Mouse (Mus musculus) intestine, embryonic 16.5 days (tissue): ENCODE measurements around the gene Cd300ld4. TPM values are rescaled to one million over a fixed set of nuclear protein-coding genes. Genes with fewer than 3 reads are reported as not detected.
"Not testable (repeated sequence)": the region's sequence is repeated elsewhere in the genome, so short reads cannot be mapped to it uniquely, and the experiment has no call there.

Source experiments
- ATAC-seq: fragments of 200-750 bp; cut with Nextera tagmentation; 2 replicates; pipeline ENCODE4 v1.8.0; 2017; ENCODE audit warnings: moderate TSS enrichment, moderate library complexity
- H3K27ac ChIP-seq: fragments of 300-500 bp; sonication (generic); 2 replicates; pipeline ENCODE4 v1.5.1; 2014; ENCODE audit warnings: mild to moderate bottlenecking, low read length
- H3K27me3 ChIP-seq: fragments of 300-500 bp; sonication (generic); replicated peaks from 2 replicates; pipeline ENCODE4 v1.6.1; 2014; ENCODE audit warnings: low read length, control low read depth, mixed read lengths; ENCODE audit not compliant: control insufficient read depth, insufficient read depth
- H3K36me3 ChIP-seq: fragments of 300-500 bp; sonication (generic); 2 replicates; pipeline ENCODE4 v1.6.1; 2014; ENCODE audit warnings: low read length, control low read depth; ENCODE audit not compliant: control insufficient read depth, insufficient read depth
- H3K4me1 ChIP-seq: fragments of 300-500 bp; sonication (generic); 2 replicates; pipeline ENCODE4 v1.6.1; 2014; ENCODE audit warnings: low read length, control low read depth, mixed read lengths; ENCODE audit not compliant: control insufficient read depth, insufficient read depth
- H3K4me2 ChIP-seq: fragments of 300-500 bp; sonication (generic); 2 replicates; pipeline ENCODE4 v1.6.1; 2014; ENCODE audit warnings: low read depth, low read length, control low read depth
- H3K4me3 ChIP-seq: fragments of 300-500 bp; sonication (generic); 2 replicates; pipeline ENCODE4 v1.5.1; 2014; ENCODE audit warnings: mild to moderate bottlenecking, low read length
- H3K9ac ChIP-seq: fragments of 300-500 bp; sonication (generic); 2 replicates; pipeline ENCODE4 v1.6.1; 2014; ENCODE audit warnings: low read depth, low read length
- H3K9me3 ChIP-seq: fragments of 300-500 bp; sonication (generic); 2 replicates; pipeline ENCODE4 v1.6.1; 2016; ENCODE audit warnings: low read length, control low read depth; ENCODE audit not compliant: control insufficient read depth
- WGBS: fragments of 180-500 bp; shearing (Covaris S2); extraction: QIAGEN DNeasy Blood & Tissue Kit; methylation state at CpG from one replicate; pipeline ENCODE4 v1.1.7; 2014; 5-methylcytosine and 5-hydroxymethylcytosine counted together
- polyA plus RNA-seq: library from polyadenylated mRNA; unstranded; fragments of >200 nt; fragmentation: Nextera tagmentation; extraction: Ambion mirVana; gene quantifications from 2 replicates; pipeline ENCODE4 v1.2.1, GENCODE M21; 2015

Gene Cd300ld4
- polyA plus RNA-seq, 1 experiment from 2014 or later = not detected

- no peaks in the 10 kb centered on the region for H3K9me3 ChIP-seq
- no peaks in the 10 kb centered on the region for H3K27me3 ChIP-seq
- H3K36me3 ChIP-seq = no peaks in the 10 kb centered on the region
- no peak overlapping the region for H3K9ac ChIP-seq
- no peak overlapping the region for H3K4me3 ChIP-seq
- H3K4me1 ChIP-seq = no peaks in the 10 kb centered on the region
- H3K4me2 ChIP-seq = no peak overlapping the region
- ATAC-seq = no peak
- H3K27ac ChIP-seq = no peak overlapping the region
- 80% methylated on average over 4 of the region's 4 CpGs for WGBS
Measured at GRCm38 (mm10) chr11:115058701-115059100, 31.9 kb upstream of the Cd300ld4 start.

- Histone ChIP-seq H3K4me1 (no peaks in the 10 kb centered on the region), H3K9me3 (no peaks in the 10 kb centered on the region), H3K4me2 (no peak overlapping the region), H3K4me3 (no peak overlapping the region), H3K9ac (no peak overlapping the region), H3K27me3 (no peaks in the 10 kb centered on the region), H3K27ac (no peak overlapping the region), H3K36me3 (no peaks in the 10 kb centered on the region)
- no peak for ATAC-seq
Measured at GRCm38 (mm10) chr11:115054537-115054936, 27.7 kb upstream of the Cd300ld4 start.

GRCm38 (mm10) chr11:115052991-115053390 lies 26.2 kb upstream of the Cd300ld4 start:
- no peak overlapping the region for H3K9ac ChIP-seq
- no peaks in the 10 kb centered on the region for H3K27me3 ChIP-seq
- 86% methylated on average over 1 of the region's 1 CpGs for WGBS
- no peaks in the 10 kb centered on the region for H3K36me3 ChIP-seq
- ATAC-seq = no peak
- no peak overlapping the region for H3K4me2 ChIP-seq
- H3K4me1 ChIP-seq = no peaks in the 10 kb centered on the region
- no peak overlapping the region for H3K27ac ChIP-seq
- H3K4me3 ChIP-seq = no peak overlapping the region
- no peaks in the 10 kb centered on the region for H3K9me3 ChIP-seq

- H3K36me3 ChIP-seq = no peaks in the 10 kb centered on the region
- H3K9ac ChIP-seq = no peak overlapping the region
- ATAC-seq = no peak
- no peak overlapping the region for H3K4me3 ChIP-seq
- no peaks in the 10 kb centered on the region for H3K27me3 ChIP-seq
- H3K4me1 ChIP-seq = no peaks in the 10 kb centered on the region
- no peak overlapping the region for H3K4me2 ChIP-seq
- 5% methylated on average over 9 of the region's 9 CpGs for WGBS
- H3K9me3 ChIP-seq = no peaks in the 10 kb centered on the region
- H3K27ac ChIP-seq = no peak overlapping the region
Measured at GRCm38 (mm10) chr11:115052206-115052605, 25.4 kb upstream of the Cd300ld4 start.

GRCm38 (mm10) chr11:115049282-115049895 lies 22.6 kb upstream of the Cd300ld4 start:
- Histone ChIP-seq H3K4me2 (no peak overlapping the region), H3K9me3 (no peaks in the 10 kb centered on the region), H3K36me3 (no peaks in the 10 kb centered on the region), H3K27ac (no peak overlapping the region), H3K4me1 (no peaks in the 10 kb centered on the region), H3K27me3 (no peaks in the 10 kb centered on the region), H3K9ac (no peak overlapping the region), H3K4me3 (no peak overlapping the region)
- 45% methylated on average over 3 of the region's 3 CpGs for WGBS
- ATAC-seq = no peak

- Histone ChIP-seq H3K27ac (no peak within 1 kb of the TSS), H3K9me3 (no peaks in the 10 kb centered on the region), H3K4me2 (no peak within 1 kb of the TSS), H3K4me1 (no peaks in the 10 kb centered on the region), H3K9ac (no peak within 1 kb of the TSS), H3K36me3 (no peaks in the 10 kb centered on the region), H3K4me3 (no peak within 1 kb of the TSS), H3K27me3 (no peaks in the 10 kb centered on the region)
- ATAC-seq = no peak
- 79% methylated on average over 2 of the region's 2 CpGs for WGBS
Measured at GRCm38 (mm10) chr11:115048259-115048658, 21.4 kb upstream of the Cd300ld4 start, which contains the start of gene Cd300ld3. TSS of gene Cd300ld3 (minus strand) at chr11:115048409.

GRCm38 (mm10) chr11:115037669-115038068 lies 10.9 kb upstream of the Cd300ld4 start, which contains the start of gene Cd300ld5:
TSS of gene Cd300ld5 (minus strand) at chr11:115037769.
- H3K9ac ChIP-seq, ATAC-seq, H3K27ac ChIP-seq, H3K9me3 ChIP-seq, H3K36me3 ChIP-seq, H3K27me3 ChIP-seq, H3K4me2 ChIP-seq, H3K4me3 ChIP-seq, H3K4me1 ChIP-seq: not testable (repeated sequence)
- WGBS = no CpG with 5 or more reads among the region's 6 CpGs

DNA sequence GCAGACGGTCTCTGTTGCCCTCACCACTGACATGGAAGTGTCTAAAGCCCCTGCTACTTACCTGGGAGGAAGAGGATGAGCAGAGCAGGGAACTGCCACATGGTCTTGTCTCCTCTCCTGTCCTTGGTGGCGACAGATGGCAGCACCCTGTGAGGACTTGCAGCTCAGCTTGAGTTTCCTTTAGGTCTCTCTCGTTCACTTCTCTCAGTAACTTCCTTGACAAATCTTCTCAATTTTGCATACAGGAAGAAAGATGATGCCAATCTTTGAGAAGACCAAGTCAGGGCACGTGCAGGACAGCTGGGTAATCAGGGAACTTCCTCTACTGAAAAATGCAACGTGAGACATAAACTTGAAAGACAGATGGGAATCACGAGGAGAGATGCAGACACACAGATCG lies 10.7 kb downstream of the Cd300ld4 start, which contains the start of gene Cd300ld2:
TSS of gene Cd300ld2 (minus strand) at position 101 of the 400 bp plus-strand sequence.
- H3K4me2 ChIP-seq, H3K4me1 ChIP-seq, H3K27ac ChIP-seq, ATAC-seq, H3K27me3 ChIP-seq, H3K9ac ChIP-seq, H3K4me3 ChIP-seq, H3K36me3 ChIP-seq, H3K9me3 ChIP-seq: not testable (repeated sequence)
- no CpG with 5 or more reads among the region's 7 CpGs for WGBS

GRCm38 (mm10) chr11:115004070-115004469 lies 22.7 kb downstream of the Cd300ld4 start:
- no peaks in the 10 kb centered on the region for H3K4me1 ChIP-seq
- H3K27ac ChIP-seq = no peak overlapping the region
- ATAC-seq = no peak
- 84% methylated on average over 5 of the region's 5 CpGs for WGBS
- no peak overlapping the region for H3K4me3 ChIP-seq
- H3K4me2 ChIP-seq = no peak overlapping the region
- H3K36me3 ChIP-seq = no peaks in the 10 kb centered on the region
- H3K9ac ChIP-seq = no peak overlapping the region
- H3K9me3 ChIP-seq = no peaks in the 10 kb centered on the region
- H3K27me3 ChIP-seq = no peaks in the 10 kb centered on the region

GRCm38 (mm10) chr11:115001474-115002040 lies 25.3 kb downstream of the Cd300ld4 start, which contains the start of gene Cd300c2:
TSS of gene Cd300c2 (minus strand) at chr11:115001880.
- no peak within 1 kb of the TSS for H3K4me3 ChIP-seq
- H3K27me3 ChIP-seq = no peaks in the 10 kb centered on the region
- H3K27ac ChIP-seq = no peak within 1 kb of the TSS
- no peaks in the 10 kb centered on the region for H3K9me3 ChIP-seq
- ATAC-seq = no peak
- H3K36me3 ChIP-seq = no peaks in the 10 kb centered on the region
- WGBS = 73% methylated on average over 7 of the region's 7 CpGs
- H3K9ac ChIP-seq = no peak within 1 kb of the TSS
- H3K4me2 ChIP-seq = no peak within 1 kb of the TSS
- H3K4me1 ChIP-seq = no peaks in the 10 kb centered on the region
